Mouse (Mus musculus): Measurements from ENCODE around the gene Gpatch2.

Gene Gpatch2

DNA sequence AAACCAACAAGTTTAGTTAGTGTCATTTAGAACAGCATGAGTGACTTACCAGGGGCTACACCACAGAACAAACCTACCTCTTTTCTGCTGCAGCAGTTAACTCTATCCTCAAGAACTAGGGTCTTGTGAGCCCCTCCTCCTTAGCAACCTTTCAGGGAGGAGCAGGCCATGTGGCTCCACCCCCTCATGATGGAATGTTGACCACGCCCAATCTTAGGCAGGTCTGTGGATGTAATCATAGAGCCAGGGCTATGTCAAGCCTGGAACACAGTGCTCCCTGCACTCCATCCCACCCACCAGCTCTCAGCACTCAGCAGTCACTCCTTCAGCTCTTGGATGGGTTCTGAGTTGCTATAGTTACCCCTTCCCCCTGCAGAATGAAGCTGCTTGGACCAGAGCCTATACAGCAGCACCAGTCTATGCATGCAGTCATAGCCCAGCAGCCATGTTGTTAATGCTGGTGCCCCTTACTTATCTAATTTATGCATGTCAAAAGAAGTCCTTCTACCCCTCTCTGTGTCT is 35.5 kb downstream of the Gpatch2 start:
- no peak for DNase-seq

- DNase-seq, result no peak
These were observed 43.4 kb downstream of the Gpatch2 start for GRCm38 (mm10) chr1:187258756-187259155.

DNA sequence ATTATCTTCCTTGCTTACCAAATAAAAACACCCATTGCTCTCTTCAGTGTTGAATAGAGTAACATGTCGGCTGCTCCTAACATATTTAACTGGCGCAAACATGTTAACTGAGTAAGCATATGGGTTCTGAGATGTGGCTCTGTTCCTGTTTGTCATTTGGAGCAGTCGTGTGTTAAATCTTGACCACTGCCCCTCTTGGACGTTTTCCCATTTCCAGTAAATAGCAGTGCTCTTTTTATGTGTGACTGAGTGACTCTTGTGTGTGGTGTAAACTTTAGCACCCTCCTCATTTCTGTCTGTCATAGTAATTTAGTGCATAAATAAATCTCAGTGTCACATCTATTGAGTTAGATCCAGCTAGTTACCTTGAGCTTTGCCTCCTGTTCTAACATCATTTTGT is 52.3 kb downstream of the Gpatch2 start:
- DNase-seq, result no peak

GRCm38 (mm10) chr1:187270318-187271247 is 55.3 kb downstream of the Gpatch2 start:
- DNase-seq, result peak; percentile 10

GRCm38 (mm10) chr1:187277324-187277723 is 62.0 kb downstream of the Gpatch2 start:
- no peak for DNase-seq

- DNase-seq, result no peak
These were observed 63.2 kb downstream of the Gpatch2 start for GRCm38 (mm10) chr1:187278472-187278871.

DNA sequence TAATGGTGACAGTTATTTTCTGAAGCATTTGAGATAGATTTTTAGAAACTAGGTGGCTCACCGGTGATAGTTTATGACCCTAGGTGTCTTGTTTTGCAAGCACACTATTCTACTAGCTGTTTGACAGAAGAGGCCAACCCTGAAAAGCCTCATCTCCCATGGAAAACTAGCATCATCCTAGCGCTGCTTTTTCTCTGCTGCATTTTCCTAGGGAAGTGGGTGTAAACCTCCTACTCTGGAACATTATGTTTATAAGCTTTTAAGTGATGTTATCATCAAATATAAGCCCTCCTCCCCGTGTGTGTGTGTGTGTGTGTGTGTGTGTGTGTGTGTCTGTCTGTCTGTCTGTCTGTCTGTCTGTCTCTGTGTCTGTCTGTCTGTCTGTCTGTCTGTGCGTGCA is 64.5 kb downstream of the Gpatch2 start:
- DNase-seq, result no peak

DNA sequence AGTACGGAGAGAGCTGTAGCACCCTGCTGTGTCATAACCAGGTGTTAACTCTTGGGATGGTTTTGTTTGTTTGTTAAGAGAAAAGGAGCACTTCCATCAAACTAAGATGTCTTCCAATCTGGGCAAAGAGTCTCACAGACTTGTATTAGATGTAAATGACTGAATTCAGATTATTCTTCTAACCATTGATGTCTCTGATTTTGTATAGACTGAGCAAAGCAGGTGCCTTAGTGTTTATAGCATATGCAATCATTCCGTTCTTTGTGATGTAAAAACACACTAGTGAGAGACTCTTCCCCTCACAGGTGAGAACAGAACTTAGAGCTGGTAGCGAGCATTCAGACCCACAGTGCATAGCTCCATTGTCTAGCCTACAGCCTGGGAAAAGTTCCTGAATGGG is 67.0 kb downstream of the Gpatch2 start:
- DNase-seq, result no peak

DNA sequence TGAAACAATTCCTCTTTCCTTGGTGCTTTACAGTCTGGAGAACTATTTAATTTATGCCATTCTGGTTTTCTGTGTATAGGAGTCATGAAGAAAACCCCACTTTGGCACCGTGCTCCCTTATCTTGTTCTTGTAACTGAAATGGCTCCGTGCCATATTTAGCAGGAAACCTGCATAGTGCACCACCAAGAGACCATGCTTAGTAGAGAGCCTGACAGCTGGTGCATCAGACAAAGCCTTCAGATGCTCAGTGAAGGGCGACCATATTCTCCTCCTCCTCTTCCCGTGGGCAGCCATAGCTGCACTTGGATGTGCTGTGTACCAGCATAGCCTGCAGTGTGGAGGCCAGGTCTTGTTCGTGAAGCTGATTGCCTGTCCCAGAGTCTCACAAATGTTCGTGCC is 67.5 kb downstream of the Gpatch2 start:
- peak; percentile 44 for DNase-seq

DNA sequence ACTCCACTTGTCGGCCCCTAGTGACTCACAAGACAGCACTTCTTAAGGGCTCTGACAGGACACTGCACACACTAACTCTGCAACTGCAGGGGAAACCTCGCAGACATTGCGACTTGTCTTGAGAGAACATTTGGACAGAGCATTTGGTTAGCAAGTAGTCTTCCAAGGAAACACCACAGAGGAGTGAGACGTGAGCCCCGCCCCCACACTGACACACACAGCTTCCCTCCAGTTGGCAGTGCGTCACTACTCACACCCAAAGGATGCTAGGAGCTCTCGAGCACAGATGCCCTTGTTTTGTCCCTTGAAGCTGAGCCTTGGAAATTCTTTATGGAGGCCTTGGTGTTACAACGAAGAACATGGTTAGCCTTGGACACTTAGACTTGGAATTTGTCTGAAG is 70.4 kb downstream of the Gpatch2 start:
- peak; percentile 20 for DNase-seq

- DNase-seq, result no peak
These were observed 71.1 kb downstream of the Gpatch2 start for GRCm38 (mm10) chr1:187286411-187286810.

DNA sequence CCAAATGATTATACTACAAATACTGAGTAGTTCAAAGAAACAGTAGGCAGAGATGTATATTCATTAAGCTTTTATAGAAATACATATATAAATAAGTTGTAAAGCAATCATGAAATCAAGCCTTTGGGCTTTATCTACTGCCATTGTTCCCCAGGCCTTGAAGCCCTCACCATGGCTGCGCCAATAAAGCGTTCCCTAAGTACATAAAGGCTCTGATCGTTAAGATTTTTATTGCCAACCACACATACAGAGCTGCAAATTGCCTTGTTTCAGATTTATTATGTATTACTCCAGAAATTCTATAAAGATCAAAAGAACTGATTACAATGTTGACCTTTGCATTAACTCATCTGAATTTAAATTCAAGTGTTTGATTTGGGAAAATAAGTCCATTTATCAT is 71.6 kb downstream of the Gpatch2 start:
- no peak for DNase-seq

DNA sequence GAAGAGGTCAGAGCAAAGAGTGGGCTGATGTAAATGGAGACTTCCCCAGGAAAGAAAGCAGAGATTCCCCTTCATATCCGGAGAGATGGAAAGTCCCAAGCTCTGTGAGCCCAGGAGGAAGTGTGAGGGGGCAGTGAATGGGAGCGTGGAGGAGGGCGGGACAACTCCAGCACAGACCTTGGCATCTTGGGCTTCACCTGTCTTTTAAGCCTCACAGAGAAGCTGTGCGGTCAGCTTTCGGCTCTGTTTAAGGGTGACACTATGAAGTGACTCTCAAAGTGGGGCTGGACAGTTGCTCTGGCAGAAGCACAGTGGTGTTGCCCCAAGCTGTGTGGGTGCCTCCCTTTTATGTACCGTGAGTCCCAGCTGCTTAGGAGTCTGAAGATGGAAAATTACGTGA is 74.9 kb downstream of the Gpatch2 start:
- no peak for DNase-seq

DNA sequence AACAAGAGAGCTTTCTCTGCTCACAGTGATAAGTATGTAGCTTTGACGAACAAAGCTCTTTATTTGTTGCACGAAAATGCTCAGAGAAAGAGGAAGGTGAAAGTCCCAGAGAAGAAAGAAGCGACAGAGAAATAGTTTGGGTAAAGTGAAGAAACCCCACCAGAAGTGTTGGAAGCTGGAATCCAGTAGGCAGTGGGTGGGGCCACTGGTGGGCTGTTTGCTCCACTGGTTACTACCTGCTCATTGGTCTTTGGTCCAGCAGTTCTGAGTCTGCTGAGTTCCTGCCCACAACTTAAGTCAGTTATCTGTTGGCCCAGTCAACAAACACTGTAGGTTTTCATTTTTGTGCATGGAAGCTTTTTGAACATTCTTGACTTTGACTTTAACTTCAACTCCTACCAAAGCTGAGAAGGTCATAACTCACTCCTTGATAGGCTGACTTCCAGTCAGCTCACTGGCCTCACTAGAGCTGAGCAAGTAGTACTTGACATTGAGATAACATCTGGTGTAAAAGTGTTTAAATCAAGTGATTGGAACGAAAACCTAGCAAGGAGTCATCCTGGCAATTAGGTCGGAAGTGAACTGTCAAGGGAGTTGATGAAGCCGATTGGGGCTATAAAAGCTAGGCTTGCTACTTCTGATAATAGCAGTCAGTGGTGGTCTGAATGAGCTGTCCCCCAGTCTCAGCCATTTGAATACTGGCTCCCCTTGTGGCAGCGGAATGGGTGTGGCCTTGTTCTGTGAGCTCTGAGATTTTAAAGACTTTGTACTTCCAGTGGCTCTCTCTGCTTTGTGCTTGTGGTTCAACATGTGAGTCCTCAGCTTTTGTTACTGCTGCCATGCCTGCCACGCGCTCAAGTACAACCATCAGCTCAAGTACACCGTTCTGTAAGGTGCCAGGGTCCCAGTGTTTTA is 76.4 kb downstream of the Gpatch2 start:
- DNase-seq, result no peak

- DNase-seq, result no peak
These were observed 77.1 kb downstream of the Gpatch2 start for GRCm38 (mm10) chr1:187292395-187292749.

GRCm38 (mm10) chr1:187293233-187293632 is 77.9 kb downstream of the Gpatch2 start:
- DNase-seq, result no peak

GRCm38 (mm10) chr1:187294522-187294921 is 79.2 kb downstream of the Gpatch2 start:
- DNase-seq, result no peak

- no peak for DNase-seq
These were observed 79.8 kb downstream of the Gpatch2 start for GRCm38 (mm10) chr1:187295038-187295559.

- no peak for DNase-seq
These were observed 80.4 kb downstream of the Gpatch2 start for GRCm38 (mm10) chr1:187295711-187296110.

- DNase-seq, result no peak
These were observed 83.9 kb downstream of the Gpatch2 start for GRCm38 (mm10) chr1:187299236-187299635.

DNA sequence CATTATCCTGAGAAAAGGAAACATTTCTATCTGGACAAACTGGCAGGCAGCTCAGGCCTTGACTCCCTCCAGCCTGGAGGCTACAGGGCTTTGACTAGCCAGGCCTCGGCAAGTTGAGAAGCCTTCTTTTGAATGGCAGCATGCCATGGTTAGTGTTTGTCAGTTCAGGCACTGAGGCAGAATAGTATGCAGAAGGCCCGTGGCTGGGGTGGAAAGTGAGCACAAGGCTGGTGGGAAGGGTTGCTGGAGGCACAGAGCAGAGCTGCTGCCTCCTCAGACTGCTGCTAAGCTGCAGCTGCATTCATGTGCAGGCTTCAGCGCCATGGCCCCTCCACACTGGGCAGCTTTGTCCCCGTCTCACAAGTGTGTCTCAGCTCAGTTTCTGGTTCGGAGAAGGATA is 85.3 kb downstream of the Gpatch2 start:
- DNase-seq, result no peak

DNA sequence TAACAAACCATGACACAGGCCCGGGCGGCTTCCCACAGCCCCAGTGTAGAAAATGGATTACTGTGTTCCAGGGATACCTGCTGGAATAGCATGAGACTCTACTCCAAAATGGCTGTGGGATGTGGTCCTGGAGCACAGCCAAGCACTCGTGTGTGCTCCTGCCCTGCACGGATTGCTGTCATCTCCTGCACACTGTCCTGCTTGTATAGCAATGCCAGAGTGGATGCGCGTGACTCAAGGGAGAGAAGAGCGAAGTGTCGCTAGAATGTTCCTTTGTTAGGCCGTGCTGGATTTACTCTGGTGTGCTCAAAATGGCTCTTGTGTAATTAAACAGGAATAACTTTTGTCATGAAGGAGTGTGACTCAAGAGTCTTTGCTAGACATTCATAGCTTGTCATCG is 87.9 kb downstream of the Gpatch2 start:
- DNase-seq, result no peak

DNA sequence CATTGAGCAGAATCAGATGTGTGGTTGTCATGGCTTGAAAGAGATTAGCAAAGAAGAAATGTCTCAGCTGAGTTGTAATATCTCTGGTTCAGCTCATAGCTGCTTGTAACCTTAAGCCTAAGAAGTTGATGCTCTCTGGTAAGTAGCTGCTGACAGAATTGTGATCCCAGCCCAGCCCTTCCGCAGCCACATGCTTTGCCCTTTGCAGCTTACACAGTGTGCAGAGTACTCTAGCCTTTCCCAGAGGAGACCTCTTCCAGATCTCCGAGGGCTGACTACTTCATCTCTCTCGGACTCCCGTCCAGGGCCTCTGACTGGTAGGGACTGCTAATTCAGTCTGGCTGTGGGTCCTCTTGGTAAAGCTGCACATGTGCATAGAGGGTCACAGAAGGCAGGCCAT is 92.0 kb downstream of the Gpatch2 start:
- no peak for DNase-seq

All from lung, postnatal 36 days (tissue).